In the genomic region with DNA sequence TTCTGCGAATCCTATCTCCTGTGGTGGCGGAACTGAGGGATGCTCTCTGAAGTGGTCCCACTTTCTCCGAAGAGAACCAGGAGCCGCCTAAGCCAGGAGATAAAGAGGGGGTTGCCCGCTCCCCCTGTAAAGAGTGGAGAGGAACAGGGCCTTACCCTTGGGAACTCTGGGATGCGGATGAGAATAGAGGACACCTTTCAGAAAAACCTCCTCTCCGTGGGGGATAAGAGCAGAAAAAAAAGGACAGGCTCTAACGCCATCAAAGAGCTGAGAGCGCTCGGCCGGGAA, we compare ENCODE assay signal across 8 mouse cellular contexts. TPM values are rescaled to one million over a fixed set of nuclear protein-coding genes. Genes with fewer than 3 reads are reported as not detected.
DNase-seq lines count a peak whose midpoint lies in the region; ATAC-seq and TF ChIP-seq lines count a peak whose summit lies in the region.

No protein-coding gene starts in this region.

- no peak for TF ChIP-seq EP300 in ES-Bruce4 (IDR thresholded peaks at IDR 0.05; ENCODE audit: insufficient read depth, low read depth, low read length)

- H3K9ac ChIP-seq in ES-Bruce4 (ENCODE audit: low read depth, poor library complexity, severe bottlenecking), result peak overlapping the region; percentile 63
- peak overlapping the region; percentile 48 for H3K9ac ChIP-seq in hindbrain, embryonic 11.5 days (ENCODE audit: low read depth, low read length)

- H3K36me3 ChIP-seq in ES-Bruce4 (ENCODE audit: control insufficient read depth, insufficient read depth, low read length, poor library complexity, severe bottlenecking), result no peaks in the 10 kb centered on the region
- H3K36me3 ChIP-seq in hindbrain, embryonic 11.5 days (ENCODE audit: control insufficient read depth, insufficient read depth, low read length), result no peaks in the 10 kb centered on the region
- no peaks in the 10 kb centered on the region for H3K36me3 ChIP-seq in midbrain, embryonic 10.5 days

- no peak overlapping the region for H3K27ac ChIP-seq in ES-Bruce4 (ENCODE audit: insufficient read depth, low read length)
- peak overlapping the region; percentile 85 for H3K27ac ChIP-seq in hindbrain, embryonic 11.5 days (ENCODE audit: low read depth, low read length)
- H3K27ac ChIP-seq in midbrain, embryonic 10.5 days (replicated peaks), result peak overlapping the region; percentile 79

- peak; percentile 1; the same call in 1 of the 2 replicates for ATAC-seq in frontal cortex, adult (ENCODE audit: low TSS enrichment)
- ATAC-seq in hindbrain, embryonic 11.5 days (ENCODE audit: low FRiP score), result no peak

- WGBS in hindbrain, embryonic 11.5 days, result 2% methylated on average over 11 of the region's 11 CpGs
- under 1% methylated on average over 11 of the region's 11 CpGs for WGBS in midbrain, embryonic 10.5 days

- no peak for TF ChIP-seq CTCF in ES-Bruce4 (IDR thresholded peaks at IDR 0.05; ENCODE audit: low read depth, low read length)

- no peak for TF ChIP-seq POLR2A in ES-Bruce4 (IDR thresholded peaks at IDR 0.05; ENCODE audit: insufficient read depth, low read length)

- H3K9me3 ChIP-seq in ES-Bruce4 (replicated peaks; ENCODE audit: control insufficient read depth, insufficient read depth, low read length, poor library complexity, severe bottlenecking), result no peaks in the 10 kb centered on the region
- no peaks in the 10 kb centered on the region for H3K9me3 ChIP-seq in hindbrain, embryonic 11.5 days (ENCODE audit: control insufficient read depth, low read length)
- no peaks in the 10 kb centered on the region for H3K9me3 ChIP-seq in midbrain, embryonic 10.5 days (replicated peaks)

- H3K4me3 ChIP-seq in ES-Bruce4 (ENCODE audit: low read depth, low read length), result peak overlapping the region; percentile 84
- H3K4me3 ChIP-seq in hindbrain, embryonic 11.5 days (ENCODE audit: low read depth, low read length), result peak overlapping the region; percentile 70
- peak overlapping the region; percentile 60 for H3K4me3 ChIP-seq in midbrain, embryonic 10.5 days

- peak overlapping the region; percentile 55 for H3K4me2 ChIP-seq in hindbrain, embryonic 11.5 days (replicated peaks; ENCODE audit: low read depth, low read length)

- H3K27me3 ChIP-seq in ES-Bruce4 (ENCODE audit: control insufficient read depth, insufficient read depth, low read length, poor library complexity, severe bottlenecking), result no peaks in the 10 kb centered on the region
- peaks cover 33% of the 10 kb centered on the region for H3K27me3 ChIP-seq in hindbrain, embryonic 11.5 days (ENCODE audit: control insufficient read depth, insufficient read depth, low read length)
- peaks cover 74% of the 10 kb centered on the region for H3K27me3 ChIP-seq in midbrain, embryonic 10.5 days (ENCODE audit: low read depth, poor library complexity, severe bottlenecking)

- DNase-seq in frontal cortex, postnatal 14 days (ENCODE audit: low spot score in 2 of 2), result no peak
- DNase-seq in hindbrain, embryonic 11.5 days (ENCODE audit: low spot score), result no peak
- no peak for DNase-seq in midbrain, embryonic 10.5 days (ENCODE audit: low spot score)
- no peak for DNase-seq in thymus, adult 18-20 months
- DNase-seq in Muller cell, postnatal 12 days (ENCODE audit: inconsistent ontology term), result no peak
- no peak for DNase-seq in adrenal gland, postnatal 14 days

- peaks cover 1% of the 10 kb centered on the region for H3K4me1 ChIP-seq in ES-Bruce4 (ENCODE audit: control insufficient read depth, insufficient read depth, low read length)
- no peaks in the 10 kb centered on the region for H3K4me1 ChIP-seq in hindbrain, embryonic 11.5 days (replicated peaks; ENCODE audit: control insufficient read depth, insufficient read depth, low read length)
- peaks cover 40% of the 10 kb centered on the region for H3K4me1 ChIP-seq in midbrain, embryonic 10.5 days

RNA-seq across cellular contexts. Expression of a gene that starts 0.4 kb away (rescaled TPM):
- polyA plus RNA-seq in ES-Bruce4 (2011; ENCODE audit: insufficient read depth, insufficient read length, low read depth, missing spikeins), result 21.2 and 21.9 TPM in 2 replicates
- polyA plus RNA-seq in hindbrain, embryonic 11.5 days (2014; fragmentation: Nextera tagmentation; extraction: Ambion mirVana), result 266 and 290 TPM in 2 replicates
- 51.0 and 98.3 TPM in 2 replicates for polyA plus RNA-seq in midbrain, embryonic 10.5 days (2016; fragmentation: Nextera tagmentation; extraction: Ambion mirVana)
- 7.5 and 9.6 TPM in 2 replicates for total RNA-seq in adrenal gland, postnatal 14 days (2021)

RNA-seq across cellular contexts. Expression of a gene that starts 0.8 kb away (rescaled TPM):
- polyA plus RNA-seq in ES-Bruce4 (2011; ENCODE audit: insufficient read depth, insufficient read length, low read depth, missing spikeins), result 62.4 and 76.9 TPM in 2 replicates
- polyA plus RNA-seq in hindbrain, embryonic 11.5 days (2014; fragmentation: Nextera tagmentation; extraction: Ambion mirVana), result 81.5 and 90.6 TPM in 2 replicates
- polyA plus RNA-seq in midbrain, embryonic 10.5 days (2016; fragmentation: Nextera tagmentation; extraction: Ambion mirVana), result 64.1 and 77.4 TPM in 2 replicates
- 79.8 and 82.3 TPM in 2 replicates for total RNA-seq in adrenal gland, postnatal 14 days (2021)

RNA-seq across cellular contexts. Expression of a gene that starts 36.6 kb away (rescaled TPM):
- 70.7 and 73.2 TPM in 2 replicates for polyA plus RNA-seq in ES-Bruce4 (2011; ENCODE audit: insufficient read depth, insufficient read length, low read depth, missing spikeins)
- 31.6 and 32.2 TPM in 2 replicates for polyA plus RNA-seq in hindbrain, embryonic 11.5 days (2014; fragmentation: Nextera tagmentation; extraction: Ambion mirVana)
- polyA plus RNA-seq in midbrain, embryonic 10.5 days (2016; fragmentation: Nextera tagmentation; extraction: Ambion mirVana), result 30.2 and 33.8 TPM in 2 replicates
- total RNA-seq in adrenal gland, postnatal 14 days (2021), result 8.4 and 9.4 TPM in 2 replicates

RNA-seq across cellular contexts. Expression of a gene that starts 53.4 kb away (rescaled TPM):
- polyA plus RNA-seq in ES-Bruce4 (2011; ENCODE audit: insufficient read depth, insufficient read length, low read depth, missing spikeins), result 19.4 and 21.8 TPM in 2 replicates
- 10.8 and 11.8 TPM in 2 replicates for polyA plus RNA-seq in hindbrain, embryonic 11.5 days (2014; fragmentation: Nextera tagmentation; extraction: Ambion mirVana)
- polyA plus RNA-seq in midbrain, embryonic 10.5 days (2016; fragmentation: Nextera tagmentation; extraction: Ambion mirVana), result 6.8 and 7.1 TPM in 2 replicates
- total RNA-seq in adrenal gland, postnatal 14 days (2021), result 4.3 and 4.6 TPM in 2 replicates
